In genomic region chr1:37614836-37615235, GRCm38 (mm10) we compare ENCODE assay signal across 11 mouse cellular contexts.
DNase-seq lines count a peak whose midpoint lies in the region; ATAC-seq lines count a peak whose summit lies in the region.
"Had no signal": no experiment of that assay in that cellular context is flagged by ENCODE, and none has a peak within 500 bp of the region (broad histone marks: within the 10 kb centered on the region; RNA-seq: fewer than 3 reads in every experiment).

No protein-coding gene starts in this region.

- no peaks in the 10 kb centered on the region for H3K27me3 ChIP-seq in heart, embryonic 16.5 days (ENCODE audit: control insufficient read depth, insufficient read depth, low read length)
- H3K27me3 ChIP-seq: neural tube, embryonic 15.5 days had no signal

- peak overlapping the region; percentile 44; the same call in 1 of the 2 replicates for H3K4me2 ChIP-seq in heart, embryonic 16.5 days (ENCODE audit: low read depth, low read length)

- H3K9me3 ChIP-seq in heart, embryonic 16.5 days (replicated peaks; ENCODE audit: control insufficient read depth, low read length) = no peaks in the 10 kb centered on the region
- H3K9me3 ChIP-seq: midbrain, embryonic 10.5 days; neural tube, embryonic 15.5 days had no signal

- no peak overlapping the region for H3K27ac ChIP-seq in heart, embryonic 16.5 days (ENCODE audit: low read length)
- H3K27ac ChIP-seq: midbrain, embryonic 10.5 days had no signal

- no peak for ATAC-seq in heart, embryonic 16.5 days (replicated peaks; ENCODE audit: extremely low read depth, insufficient read depth, low FRiP score)

- intact Hi-C loops in heart, postnatal 25 days (cut with DNase I) = no loop called here
- intact Hi-C loops in gastrocnemius, postnatal 14 days (cut with DNase I; ENCODE audit: low total_unique reads) = no loop called here

- 17% methylated on average over 7 of the region's 7 CpGs for WGBS in heart, embryonic 16.5 days

- H3K36me3 ChIP-seq in heart, embryonic 16.5 days (ENCODE audit: control insufficient read depth, insufficient read depth) = no peaks in the 10 kb centered on the region
- H3K36me3 ChIP-seq: midbrain, embryonic 10.5 days; neural tube, embryonic 15.5 days had no signal

- H3K9ac ChIP-seq in heart, embryonic 16.5 days (ENCODE audit: low read length) = peak overlapping the region; percentile 10; the same call in 1 of the 2 replicates
- H3K9ac ChIP-seq: neural tube, embryonic 15.5 days had no signal

- DNase-seq in heart, postnatal 25 days (ENCODE audit: low spot score) = no peak
- DNase-seq in CD4-positive, CD25-positive, alpha-beta regulatory T cell, adult 2 months (ENCODE audit: low read depth, low spot score) = peak; percentile 52
- DNase-seq in induced T-regulatory cell, adult 2 months (ENCODE audit: low read depth) = peak; percentile 51
- DNase-seq in right cerebral cortex, postnatal 25 days = peak; percentile 37
- no peak for DNase-seq in cerebellum, adult 8-10 months
- no peak for DNase-seq in gastrocnemius, postnatal 14 days
- DNase-seq in MN1 (ENCODE audit: low spot score) = no peak
- DNase-seq: adrenal gland, postnatal 36 days had no signal

- H3K4me3 ChIP-seq in heart, embryonic 16.5 days (ENCODE audit: low read length) = no peak overlapping the region
- H3K4me3 ChIP-seq: midbrain, embryonic 10.5 days; neural tube, embryonic 15.5 days had no signal

- H3K4me1 ChIP-seq in heart, embryonic 16.5 days (ENCODE audit: control insufficient read depth, insufficient read depth, low read length) = peaks cover 14% of the 10 kb centered on the region

Comparison
In these comparisons a context has a peak if more than half of its experiments do, and no peak if none do; other contexts are left out.
1. DNase-seq: peak in CD4-positive, CD25-positive, alpha-beta regulatory T cell, adult 2 months (single experiment), induced T-regulatory cell, adult 2 months (single experiment) and right cerebral cortex, postnatal 25 days (single experiment); none in heart, postnatal 25 days (single experiment), cerebellum, adult 8-10 months (single experiment), gastrocnemius, postnatal 14 days (single experiment) and MN1 (single experiment).